Mouse (Mus musculus): ENCODE data around the gene Oas1d.
"Not testable (repeated sequence)": the region's sequence is repeated elsewhere in the genome, so short reads cannot be mapped to it uniquely, and the experiment has no call there.

The Oas1d gene

GRCm38 (mm10) chr5:120914204-120914603, at the start of gene Oas1d:
Gene Oas1d, plus strand, starts transcription at chr5:120914536.
- DNase-seq, result not testable (repeated sequence)

- no peak for DNase-seq
Measured at GRCm38 (mm10) chr5:120865336-120865860, 48.9 kb upstream of the Oas1d start.

GRCm38 (mm10) chr5:120869436-120870015, 44.8 kb upstream of the Oas1d start:
- no peak for DNase-seq

GRCm38 (mm10) chr5:120870081-120870480, 44.3 kb upstream of the Oas1d start:
- no peak for DNase-seq

GRCm38 (mm10) chr5:120870782-120871181, 43.6 kb upstream of the Oas1d start:
- no peak for DNase-seq

- no peak for DNase-seq
Measured at GRCm38 (mm10) chr5:120871469-120871868, 42.9 kb upstream of the Oas1d start.

- peak in 1 of 2 experiments; percentile 15 for DNase-seq
Measured at GRCm38 (mm10) chr5:120876839-120877238, 37.5 kb upstream of the Oas1d start.

- not testable (repeated sequence) for DNase-seq
Measured at GRCm38 (mm10) chr5:120877407-120877806, 36.9 kb upstream of the Oas1d start.

GRCm38 (mm10) chr5:120878803-120879202, 35.5 kb upstream of the Oas1d start:
- DNase-seq, result not testable (repeated sequence)

- not testable (repeated sequence) for DNase-seq
Measured at GRCm38 (mm10) chr5:120881681-120882080, 32.7 kb upstream of the Oas1d start.

- not testable (repeated sequence) for DNase-seq
Measured at GRCm38 (mm10) chr5:120887413-120887812, 26.9 kb upstream of the Oas1d start, which contains the start of gene Oas1g. Gene Oas1g, minus strand, starts transcription at chr5:120887613.

GRCm38 (mm10) chr5:120887831-120888230, 26.5 kb upstream of the Oas1d start:
- DNase-seq, result no peak

GRCm38 (mm10) chr5:120888294-120888815, 26.0 kb upstream of the Oas1d start:
- not testable (repeated sequence) for DNase-seq

GRCm38 (mm10) chr5:120890026-120890425, 24.3 kb upstream of the Oas1d start:
- DNase-seq, result no peak

- no peak for DNase-seq
Measured at GRCm38 (mm10) chr5:120890991-120891390, 23.3 kb upstream of the Oas1d start.

GRCm38 (mm10) chr5:120891566-120892242, 22.6 kb upstream of the Oas1d start:
- not testable (repeated sequence) for DNase-seq

GRCm38 (mm10) chr5:120892243-120892660, 22.1 kb upstream of the Oas1d start:
- no peak for DNase-seq

GRCm38 (mm10) chr5:120893866-120894265, 20.5 kb upstream of the Oas1d start:
- not testable (repeated sequence) for DNase-seq

GRCm38 (mm10) chr5:120894692-120895091, 19.6 kb upstream of the Oas1d start:
- DNase-seq, result not testable (repeated sequence)

GRCm38 (mm10) chr5:120895231-120895900, 19.0 kb upstream of the Oas1d start:
- no peak for DNase-seq

GRCm38 (mm10) chr5:120898307-120898706, 16.0 kb upstream of the Oas1d start:
- no peak for DNase-seq

GRCm38 (mm10) chr5:120898726-120899125, 15.6 kb upstream of the Oas1d start:
- no peak for DNase-seq

- DNase-seq, result no peak
Measured at GRCm38 (mm10) chr5:120900666-120901065, 13.7 kb upstream of the Oas1d start.
